Mouse (Mus musculus): ENCODE results near the gene Has3.
A peak's percentile ranks its signal among the peaks of the same experiment; 100 is the strongest.

DNA sequence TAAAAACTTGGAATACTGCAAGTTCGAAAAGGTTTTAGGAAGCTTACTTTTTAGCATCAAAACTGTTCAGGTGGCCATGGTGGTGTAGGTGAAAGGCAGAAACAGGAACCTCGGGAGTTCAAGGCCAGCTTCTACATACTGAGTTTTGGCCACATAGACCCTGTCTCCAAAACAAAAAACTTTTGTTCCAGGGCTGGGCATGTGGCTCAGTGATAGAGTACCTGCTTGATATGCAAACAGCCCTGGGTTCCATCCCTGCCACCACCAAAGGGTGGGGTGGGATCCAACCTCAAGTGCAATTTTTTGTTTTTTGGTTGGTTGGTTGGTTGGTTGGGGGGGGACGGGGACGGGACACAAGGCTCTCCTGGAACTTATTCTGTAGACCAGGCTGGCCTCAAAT, 55.4 kb downstream of the Has3 start:
- TF ChIP-seq CTCF (IDR thresholded peaks at IDR 0.05; ENCODE audit: low read depth, low read length) (no peak), EP300 (IDR thresholded peaks at IDR 0.05; ENCODE audit: insufficient read depth, low read depth, low read length) (0 out of 2 replicates have a peak, but pooled peaks have one; percentile 57)
